Mouse (Mus musculus) liver, postnatal 0 days (tissue): Measurements from ENCODE around the gene Gm20388. TPM values are rescaled to one million over a fixed set of nuclear protein-coding genes. Genes with fewer than 3 reads are reported as not detected.

ENCODE experiments used
- ATAC-seq: fragments of 200-750 bp; cut with Nextera tagmentation; 2 replicates; pipeline ENCODE4 v1.8.0; 2017; ENCODE audit warnings: mild to moderate bottlenecking, moderate library complexity
- DNase-seq: peaks from one replicate; pipeline ENCODE4 v3.0.0-alpha.2; 2016
- H3K27ac ChIP-seq: fragments of 300-500 bp; sonication (generic); 2 replicates; pipeline ENCODE4 v1.5.1; 2014; ENCODE audit warnings: antibody characterized with exemption, moderate library complexity, mild to moderate bottlenecking, low read depth
- H3K27me3 ChIP-seq: fragments of 300-500 bp; sonication (generic); 2 replicates; pipeline ENCODE4 v1.6.1; 2014; ENCODE audit warnings: low read length, control low read depth, mixed read lengths; ENCODE audit not compliant: insufficient read depth
- H3K36me3 ChIP-seq: fragments of 300-500 bp; sonication (generic); replicated peaks from 2 replicates; pipeline ENCODE4 v1.6.1; 2014; ENCODE audit warnings: mild to moderate bottlenecking, control low read depth, low read length, moderate library complexity, mixed read lengths; ENCODE audit not compliant: insufficient read depth
- H3K4me1 ChIP-seq: fragments of 300-500 bp; sonication (generic); 2 replicates; pipeline ENCODE4 v1.6.1; 2014; ENCODE audit warnings: antibody characterized with exemption, mild to moderate bottlenecking, control low read depth; ENCODE audit not compliant: insufficient read depth
- H3K4me2 ChIP-seq: fragments of 300-500 bp; sonication (generic); 2 replicates; pipeline ENCODE4 v1.6.1; 2014; ENCODE audit warnings: low read depth, mild to moderate bottlenecking, low read length, moderate library complexity, mixed read lengths
- H3K4me3 ChIP-seq: fragments of 300-500 bp; sonication (generic); 2 replicates; pipeline ENCODE4 v1.5.1; 2014; ENCODE audit warnings: low read depth, low read length
- H3K9ac ChIP-seq: fragments of 300-500 bp; sonication (generic); replicated peaks from 2 replicates; pipeline ENCODE4 v1.6.1; 2014; ENCODE audit warnings: mild to moderate bottlenecking, moderate library complexity
- H3K9me3 ChIP-seq: fragments of 300-500 bp; sonication (generic); 2 replicates; pipeline ENCODE4 v1.6.1; 2016; ENCODE audit warnings: mild to moderate bottlenecking, control low read depth, low read length, mixed read lengths
- CTCF ChIP-seq: sonication (generic); IDR thresholded peaks from 2 replicates; pipeline ENCODE4 v1.5.1; 2016; ENCODE audit warnings: antibody characterized with exemption, low read depth
- EP300 ChIP-seq: IDR thresholded peaks from 2 replicates; pipeline ENCODE4 v1.6.1; 2016; ENCODE audit warnings: antibody characterized with exemption, low read depth, mild to moderate bottlenecking
- WGBS: fragments of 180-500 bp; shearing (Covaris S2); extraction: QIAGEN DNeasy Blood & Tissue Kit; methylation state at CpG from one replicate; pipeline ENCODE4 v1.1.7; 2014; ENCODE audit not compliant: insufficient replicate concordance; 5-methylcytosine and 5-hydroxymethylcytosine counted together
- polyA plus RNA-seq: library from polyadenylated mRNA; unstranded; fragments of >200 nt; fragmentation: Nextera tagmentation; extraction: Ambion mirVana; gene quantifications from 2 replicates; pipeline ENCODE4 v1.2.1, GENCODE M21; 2015

Gene Gm20388
- polyA plus RNA-seq, 1 experiment from 2014 or later: not detected

DNA sequence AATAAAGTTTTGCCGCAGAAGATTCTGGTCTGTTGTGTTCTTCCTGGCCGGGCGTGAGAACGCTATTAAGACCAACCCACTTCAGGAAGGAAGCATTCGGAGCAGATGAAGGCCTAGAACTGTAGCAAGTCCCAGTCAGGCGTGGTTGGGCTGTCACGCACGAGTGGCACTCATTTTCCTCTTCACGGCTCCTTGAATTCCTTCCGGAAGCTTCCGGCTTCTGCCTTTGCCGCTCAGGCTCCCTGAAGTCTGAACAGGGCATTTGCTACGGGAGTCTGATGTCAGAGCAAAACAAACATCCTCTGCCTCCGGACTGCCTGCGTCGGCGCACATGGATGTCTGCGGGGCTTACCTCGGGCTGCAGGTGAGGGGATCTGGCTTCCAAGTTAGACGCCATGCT is 4214.6 kb downstream of the Gm20388 start:
- Histone ChIP-seq H3K4me3 (no peak overlapping the region), H3K27ac (no peak overlapping the region), H3K9ac (no peak overlapping the region), H3K4me2 (no peak overlapping the region), H3K9me3 (0 out of 2 replicates have a peak, but pooled peaks cover 3% of the 10 kb centered on the region), H3K4me1 (no peaks in the 10 kb centered on the region), H3K36me3 (no peaks in the 10 kb centered on the region), H3K27me3 (no peaks in the 10 kb centered on the region)
- no peak for ATAC-seq
- 86% methylated on average over 20 of the region's 20 CpGs for WGBS
- no peak for DNase-seq
- TF ChIP-seq EP300 (no peak), CTCF (no peak)

GRCm38 (mm10) chr8:124137261-124137660 is 4226.6 kb downstream of the Gm20388 start:
- Histone ChIP-seq H3K9ac (no peak overlapping the region), H3K4me1 (no peaks in the 10 kb centered on the region), H3K36me3 (no peaks in the 10 kb centered on the region), H3K27ac (no peak overlapping the region), H3K4me3 (no peak overlapping the region), H3K9me3 (no peaks in the 10 kb centered on the region), H3K4me2 (no peak overlapping the region), H3K27me3 (no peaks in the 10 kb centered on the region)
- WGBS: 72% methylated on average over 5 of the region's 5 CpGs
- DNase-seq (no peak), ATAC-seq (no peak)
- no peak for TF ChIP-seq CTCF
- no peak for TF ChIP-seq EP300

- Histone ChIP-seq H3K4me1 (no peaks in the 10 kb centered on the region), H3K27me3 (no peaks in the 10 kb centered on the region), H3K4me3 (no peak overlapping the region), H3K9me3 (no peaks in the 10 kb centered on the region), H3K4me2 (no peak overlapping the region), H3K27ac (no peak overlapping the region), H3K36me3 (no peaks in the 10 kb centered on the region), H3K9ac (no peak overlapping the region)
- WGBS: 75% methylated on average over 11 of the region's 11 CpGs
- DNase-seq (no peak), ATAC-seq (no peak)
- TF ChIP-seq CTCF (no peak), EP300 (no peak)
Measured at GRCm38 (mm10) chr8:124140211-124140790, 4229.7 kb downstream of the Gm20388 start.

- H3K4me2 ChIP-seq: no peak overlapping the region
- DNase-seq: no peak
- H3K9ac ChIP-seq: no peak overlapping the region
- H3K36me3 ChIP-seq: no peaks in the 10 kb centered on the region
- H3K4me1 ChIP-seq: no peaks in the 10 kb centered on the region
- no peak for ATAC-seq
- TF ChIP-seq EP300: no peak
- TF ChIP-seq CTCF: no peak
- no peak overlapping the region for H3K27ac ChIP-seq
- 73% methylated on average over 20 of the region's 20 CpGs for whole genome bisulfite sequencing
- no peaks in the 10 kb centered on the region for H3K27me3 ChIP-seq
- no peaks in the 10 kb centered on the region for H3K9me3 ChIP-seq
- H3K4me3 ChIP-seq: no peak overlapping the region
Measured at GRCm38 (mm10) chr8:124140868-124141431, 4230.3 kb downstream of the Gm20388 start.

DNA sequence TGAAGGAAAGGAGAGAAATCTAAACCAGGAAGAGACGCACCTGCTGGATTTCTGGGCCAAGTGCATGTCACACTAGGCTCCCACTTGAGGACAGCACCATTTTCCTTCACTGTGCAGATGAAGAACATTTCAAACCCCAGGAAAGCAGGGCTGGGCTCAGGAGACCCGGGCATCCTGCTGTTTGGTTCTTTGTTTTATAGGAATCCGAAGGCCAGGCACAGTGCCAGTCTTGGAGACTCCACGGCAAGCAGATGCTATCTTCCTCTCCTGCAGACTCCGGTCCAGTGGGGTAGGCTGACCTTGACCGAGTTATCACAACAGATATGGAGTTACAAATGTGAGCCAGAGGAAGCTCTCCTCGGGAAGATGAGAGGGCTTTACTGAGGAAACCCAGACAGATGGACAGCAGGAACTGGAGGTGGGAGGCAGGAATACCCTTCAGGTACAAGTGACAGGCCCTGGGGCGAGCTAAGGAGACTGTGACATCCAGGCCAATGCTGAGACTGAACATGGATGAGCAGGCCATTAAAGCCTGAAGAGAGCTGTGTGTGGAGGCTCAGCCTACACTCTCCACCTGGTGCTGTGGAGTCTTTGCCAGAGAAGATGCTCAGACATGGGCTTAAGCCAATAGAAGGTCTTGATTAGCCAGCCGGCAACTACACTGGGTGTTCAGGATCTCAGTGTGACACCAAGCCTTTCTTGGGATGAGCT is 4231.2 kb downstream of the Gm20388 start:
- no peak for TF ChIP-seq CTCF
- TF ChIP-seq EP300: no peak
- H3K4me3 ChIP-seq: no peak overlapping the region
- no peaks in the 10 kb centered on the region for H3K4me1 ChIP-seq
- no peak overlapping the region for H3K27ac ChIP-seq
- 66% methylated on average over 9 of the region's 9 CpGs for WGBS
- DNase-seq (no peak), ATAC-seq (no peak)
- no peaks in the 10 kb centered on the region for H3K36me3 ChIP-seq
- H3K9ac ChIP-seq: no peak overlapping the region
- H3K9me3 ChIP-seq: no peaks in the 10 kb centered on the region
- no peaks in the 10 kb centered on the region for H3K27me3 ChIP-seq
- no peak overlapping the region for H3K4me2 ChIP-seq

- no peak for ATAC-seq
- TF ChIP-seq EP300 (no peak), CTCF (no peak)
- Histone ChIP-seq H3K4me2 (no peak overlapping the region), H3K9me3 (no peaks in the 10 kb centered on the region), H3K27ac (no peak overlapping the region), H3K27me3 (no peaks in the 10 kb centered on the region), H3K9ac (no peak overlapping the region), H3K36me3 (no peaks in the 10 kb centered on the region), H3K4me3 (no peak overlapping the region), H3K4me1 (no peaks in the 10 kb centered on the region)
- no peak for DNase-seq
- WGBS: 63% methylated on average over 5 of the region's 5 CpGs
Measured at GRCm38 (mm10) chr8:124143003-124143402, 4232.4 kb downstream of the Gm20388 start.
